Mouse (Mus musculus) cerebellum, adult 2 months (tissue): ENCODE measurements around the gene Galk1.

ENCODE experiments used
- CTCF ChIP-seq: fragments of 200-500 bp; IDR thresholded peaks from 2 replicates; pipeline ENCODE4 v1.5.1; 2011; ENCODE audit warnings: low read depth, mild to moderate bottlenecking, control low read depth, low read length, moderate library complexity, borderline replicate concordance; ENCODE audit not compliant: insufficient read depth
- POLR2A ChIP-seq: fragments of 200-500 bp; IDR thresholded peaks from 2 replicates; pipeline ENCODE4 v1.6.1; 2011; ENCODE audit warnings: low read length, control low read depth, borderline replicate concordance; ENCODE audit not compliant: insufficient read depth

DNA sequence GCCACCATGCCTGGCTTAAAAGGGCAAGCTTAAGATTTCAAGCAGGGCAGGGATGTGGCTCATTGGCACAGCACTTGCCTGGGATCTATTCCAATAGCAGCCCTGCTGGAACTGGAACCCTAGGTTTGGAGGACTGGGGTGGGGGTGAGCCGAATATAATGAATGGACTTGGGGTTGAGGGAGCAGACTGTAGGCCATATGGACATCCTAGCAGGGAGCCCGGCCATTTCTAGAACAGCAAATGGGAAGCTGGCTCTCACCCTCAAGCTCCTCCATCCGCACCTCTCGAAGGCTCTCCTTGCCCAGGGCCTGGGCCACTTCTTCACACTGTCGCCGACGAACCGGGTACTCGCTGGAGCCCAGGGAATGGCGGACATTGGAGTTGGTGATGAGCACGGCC is 2.9 kb downstream of the Galk1 start:
- TF ChIP-seq CTCF = no peak
- TF ChIP-seq POLR2A = peak; percentile 47; the same call in 1 of the 2 replicates
